Mouse (Mus musculus) thymus, postnatal 25 days (tissue): ENCODE measurements around the gene Gramd4.

Experiments
- DNase-seq: peaks from one replicate; pipeline ENCODE4 v3.0.0; 2022

Gene Gramd4

GRCm38 (mm10) chr15:86167787-86168504 lies 110.5 kb downstream of the Gramd4 start:
- peak; percentile 67 for DNase-seq

- peak; percentile 57 for DNase-seq
These were observed 111.0 kb downstream of the Gramd4 start for GRCm38 (mm10) chr15:86168505-86168867.

DNA sequence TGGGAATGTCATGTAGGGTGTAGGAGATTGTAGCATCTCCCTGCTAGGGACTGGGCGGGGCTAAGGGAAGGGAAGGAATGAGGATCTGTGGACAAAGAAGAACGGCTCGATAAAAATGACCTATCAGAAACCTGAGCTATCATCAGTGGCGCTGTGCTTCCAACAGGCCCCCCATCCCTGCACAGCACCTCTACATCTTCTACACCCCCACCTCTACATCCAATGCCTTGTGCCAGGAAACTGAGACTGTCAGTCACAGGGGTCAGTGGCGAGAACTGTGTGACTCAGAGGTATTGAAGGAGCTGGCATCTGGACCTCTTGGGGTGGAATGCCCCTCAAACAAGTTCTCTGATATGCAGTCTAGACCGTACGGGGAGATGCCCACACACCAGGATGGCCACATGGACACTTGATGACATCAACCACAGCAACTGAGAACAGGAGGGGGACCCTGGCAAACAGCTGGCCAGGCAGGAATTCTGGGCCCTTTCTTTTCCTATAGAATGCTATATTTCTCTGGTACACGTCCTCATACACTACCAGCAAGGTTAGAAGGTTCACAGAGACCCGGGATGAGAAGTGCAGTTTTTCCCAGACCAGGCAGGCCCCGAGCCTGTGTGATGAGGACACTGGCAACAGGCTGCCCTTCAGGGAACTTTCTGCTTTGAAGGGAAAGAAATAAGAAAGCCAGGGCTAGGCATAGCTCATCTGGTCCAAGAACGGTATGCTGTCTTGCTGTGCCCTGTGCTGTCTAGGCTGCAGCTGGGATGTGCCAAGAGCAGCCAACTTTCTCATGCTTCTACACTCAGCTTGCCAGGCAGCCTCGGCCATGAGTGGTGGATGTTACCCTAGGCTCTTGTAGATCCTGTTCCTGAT lies 111.7 kb downstream of the Gramd4 start:
- peak; percentile 27 for DNase-seq

DNA sequence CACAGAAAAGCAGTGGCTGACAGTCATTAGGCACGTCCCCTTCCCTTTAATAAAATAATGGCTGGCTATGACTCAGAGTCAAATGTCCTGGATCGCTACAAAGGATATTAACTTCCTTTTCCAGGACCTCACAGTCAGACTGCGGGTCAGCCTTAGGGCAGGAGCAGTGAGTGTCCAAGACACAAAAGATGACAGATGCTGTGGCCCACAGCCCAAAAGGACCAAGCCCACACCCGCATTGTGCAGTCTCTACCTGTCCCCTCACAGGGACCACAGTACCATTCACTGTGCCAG lies 112.3 kb downstream of the Gramd4 start:
- DNase-seq = no peak

- DNase-seq = peak; percentile 67
These were observed 113.8 kb downstream of the Gramd4 start for GRCm38 (mm10) chr15:86171316-86171715.

DNA sequence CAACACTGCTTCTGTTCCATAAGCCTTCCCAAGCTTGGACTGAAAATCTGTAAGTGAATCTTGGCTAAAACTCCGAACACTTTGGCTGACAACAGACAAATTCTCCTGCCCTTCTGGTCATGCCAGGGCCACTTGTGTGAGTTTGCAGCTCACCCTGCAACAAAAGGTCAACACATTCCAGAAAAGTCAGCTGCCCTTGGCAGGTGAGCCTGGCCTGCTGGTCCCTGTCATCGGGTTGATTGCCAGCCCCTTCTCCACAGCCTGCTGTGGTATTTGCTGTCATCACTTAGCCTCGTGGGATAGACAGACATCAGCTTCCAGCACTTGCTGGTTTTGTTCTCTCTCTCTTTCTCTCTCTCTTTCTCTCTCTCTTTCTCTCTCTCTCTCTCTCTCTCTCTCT lies 114.6 kb downstream of the Gramd4 start:
- DNase-seq = peak; percentile 31

DNA sequence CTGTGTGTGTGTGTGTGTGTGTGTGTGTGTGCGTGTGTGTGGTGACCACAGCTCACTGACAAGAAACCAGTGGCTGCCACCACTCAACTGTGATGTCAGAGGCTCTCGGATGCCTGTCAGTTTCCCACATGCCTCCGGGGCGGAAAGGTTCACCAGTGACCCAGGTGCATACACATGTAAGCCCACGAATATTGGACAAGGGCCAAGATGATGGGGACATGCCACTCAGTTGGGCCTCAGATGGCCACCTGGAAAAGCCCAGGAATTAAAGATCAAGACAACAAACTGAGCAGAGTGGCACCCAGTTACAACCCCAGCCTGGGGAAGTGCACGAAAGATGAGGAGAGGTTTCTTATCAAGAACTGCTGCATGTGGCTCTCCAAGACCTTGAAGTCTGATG lies 115.0 kb downstream of the Gramd4 start:
- peak; percentile 56 for DNase-seq

DNA sequence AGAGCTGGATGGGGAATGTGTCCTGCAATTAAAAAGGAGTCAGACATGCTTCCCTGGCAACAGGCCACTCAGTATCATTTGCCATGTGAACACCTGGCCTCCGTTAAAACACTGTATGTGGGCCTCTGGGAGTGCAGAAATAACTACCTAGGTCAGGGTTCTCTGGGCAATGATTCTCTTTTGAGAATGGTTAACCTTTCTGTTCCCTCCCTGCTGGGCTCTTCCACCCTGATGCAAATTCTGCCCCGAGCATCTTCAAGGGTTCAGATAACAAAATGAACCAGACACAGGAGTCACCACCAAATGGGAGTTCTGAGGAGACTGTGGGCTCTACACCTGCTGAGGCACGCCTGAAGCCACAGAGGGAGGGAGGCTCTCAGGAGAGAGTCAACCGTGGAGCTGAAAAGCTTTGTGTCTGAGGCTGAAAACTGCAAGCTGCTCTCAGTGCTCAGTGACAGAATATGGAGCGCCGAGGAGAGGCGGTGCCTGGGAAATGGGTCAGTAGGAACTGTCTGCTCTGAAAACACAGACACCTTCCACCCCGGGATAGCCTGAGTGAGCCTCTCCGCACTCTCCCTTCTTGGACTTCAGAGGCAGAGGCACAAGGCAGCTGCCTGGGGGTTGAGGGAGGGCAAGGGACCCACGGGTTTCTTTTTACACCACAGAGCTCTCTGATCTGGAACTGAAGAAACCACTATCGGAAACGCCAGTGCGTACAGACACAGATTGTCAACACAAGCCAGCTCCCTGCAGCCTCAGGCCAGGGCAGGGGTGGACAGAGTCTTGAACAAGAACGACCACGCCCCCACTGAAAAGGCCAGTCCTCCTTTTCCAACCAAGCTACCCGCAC lies 115.9 kb downstream of the Gramd4 start:
- peak; percentile 79 for DNase-seq

DNA sequence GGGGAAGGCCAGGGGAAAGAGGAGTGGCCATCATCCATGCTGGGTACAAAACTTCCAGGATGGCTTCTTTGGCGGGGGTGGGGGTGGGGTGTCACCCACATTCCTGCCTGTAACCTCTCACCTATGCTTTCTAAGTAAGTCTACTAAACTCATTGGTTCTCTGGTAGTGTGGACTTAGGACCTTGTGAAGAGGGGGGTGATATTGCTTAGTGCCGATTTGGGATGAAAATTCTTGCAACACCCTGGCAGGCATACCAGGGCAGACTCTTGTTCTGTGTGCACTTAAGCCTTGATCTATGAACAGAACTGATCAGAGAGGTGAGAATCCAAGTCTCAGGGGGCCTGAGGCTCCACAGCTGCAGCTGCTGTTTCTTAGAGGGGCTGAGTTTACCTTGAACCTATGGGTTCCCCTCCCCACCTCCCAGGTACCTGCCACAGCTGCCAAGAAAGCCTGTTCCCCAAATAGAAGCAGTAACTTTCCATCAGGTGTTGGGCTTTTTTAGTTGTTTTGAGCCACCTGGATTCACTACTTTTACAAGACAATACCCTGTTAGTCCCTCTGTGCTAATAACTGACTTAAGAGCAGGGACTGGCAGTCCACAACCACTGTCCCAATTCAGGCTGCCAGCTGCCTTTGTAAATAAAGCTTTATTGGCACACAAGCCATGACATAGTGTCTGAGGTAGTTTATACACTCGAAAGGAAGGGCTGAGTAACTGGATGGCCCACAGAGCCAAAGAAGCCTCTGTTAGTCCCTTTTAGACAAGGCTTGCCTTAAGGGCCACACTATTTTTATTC lies 118.0 kb downstream of the Gramd4 start:
- DNase-seq = peak; percentile 50

- DNase-seq = no peak
These were observed 118.7 kb downstream of the Gramd4 start for GRCm38 (mm10) chr15:86176166-86176565.

- DNase-seq = no peak
These were observed 119.5 kb downstream of the Gramd4 start for GRCm38 (mm10) chr15:86176771-86177702.

DNA sequence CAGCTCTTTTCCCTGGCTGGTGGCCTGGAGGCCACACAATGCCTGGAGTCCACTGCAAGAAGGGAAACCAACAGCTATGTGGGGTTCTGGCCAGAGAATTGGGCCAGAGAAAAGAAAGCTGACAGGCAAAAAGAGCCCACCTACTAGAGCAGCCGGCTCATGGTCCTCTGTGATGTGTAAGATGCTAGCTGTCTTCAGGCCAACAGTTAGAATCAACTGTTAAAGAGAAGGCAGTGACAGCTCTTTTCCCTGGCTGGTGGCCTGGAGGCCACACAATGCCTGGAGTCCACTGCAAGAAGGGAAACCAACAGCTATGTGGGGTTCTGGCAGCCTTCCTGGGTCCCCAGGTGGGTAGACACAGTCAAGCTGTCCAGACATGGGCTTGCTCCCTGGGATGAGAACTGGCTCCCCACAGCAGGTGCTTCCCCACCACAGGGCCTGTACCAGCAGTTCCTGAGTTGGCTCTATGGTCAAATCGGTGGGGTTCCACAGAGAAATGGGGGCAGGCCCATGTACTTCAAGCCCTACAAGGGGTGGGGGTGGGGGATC lies 120.3 kb downstream of the Gramd4 start:
- peak; percentile 36 for DNase-seq

DNA sequence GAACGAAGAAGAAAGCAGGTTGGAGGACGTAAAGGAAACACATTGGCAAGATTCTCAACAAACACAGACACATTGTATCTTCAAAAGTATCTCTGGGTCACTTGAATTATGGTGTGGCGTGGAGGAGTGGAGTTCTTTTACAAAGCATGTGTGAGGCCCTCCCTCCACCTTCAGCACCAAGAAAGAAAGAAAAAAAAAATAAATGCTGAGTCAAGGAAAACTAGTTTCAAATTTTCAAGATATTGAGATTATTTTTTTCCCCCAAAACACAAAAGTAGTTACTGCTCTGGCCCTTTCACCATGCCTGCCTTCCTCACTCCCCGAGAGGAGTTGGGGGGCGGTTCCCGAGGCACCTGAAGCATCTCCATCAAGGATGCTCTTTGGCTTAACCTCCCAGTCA lies 121.1 kb downstream of the Gramd4 start:
- no peak for DNase-seq

DNA sequence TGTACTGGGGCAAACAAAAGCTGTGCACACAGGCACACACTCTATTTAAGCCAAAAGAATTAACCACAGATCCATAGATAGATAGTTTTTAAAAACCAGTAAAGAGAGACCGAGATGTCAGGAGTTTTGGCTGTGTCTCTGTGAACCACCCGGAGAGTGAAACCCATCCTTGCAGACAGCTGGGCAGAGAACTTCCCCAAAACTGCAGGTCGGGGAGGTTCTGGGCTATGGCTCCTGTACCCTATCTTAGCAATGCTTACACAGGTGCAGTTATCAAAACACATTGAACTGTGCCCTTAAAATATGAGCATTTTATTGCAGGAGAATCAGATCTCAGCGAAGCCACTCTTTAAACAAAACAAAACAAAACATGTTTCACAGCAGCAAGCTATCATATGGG lies 122.9 kb downstream of the Gramd4 start:
- peak; percentile 65 for DNase-seq

DNA sequence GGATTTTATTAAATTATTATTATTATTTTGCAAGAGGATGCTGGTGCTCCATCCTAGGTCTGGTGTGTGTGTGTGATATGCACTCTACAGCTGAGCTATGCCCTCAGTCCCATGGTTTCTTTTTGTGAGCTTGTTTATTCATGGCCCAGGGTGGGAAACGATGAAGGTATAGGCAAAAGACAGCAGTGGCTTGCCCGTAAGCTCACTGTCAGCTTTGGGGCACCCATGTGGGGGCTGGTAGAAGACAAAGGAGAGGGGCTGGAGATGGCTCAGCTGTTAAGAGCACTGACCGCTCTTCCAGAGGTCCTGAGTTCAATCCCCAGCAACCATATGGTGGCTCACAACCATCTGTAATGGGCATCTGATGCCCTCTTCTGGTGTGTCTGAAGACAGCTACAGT lies 123.8 kb downstream of the Gramd4 start:
- peak; percentile 23 for DNase-seq

DNA sequence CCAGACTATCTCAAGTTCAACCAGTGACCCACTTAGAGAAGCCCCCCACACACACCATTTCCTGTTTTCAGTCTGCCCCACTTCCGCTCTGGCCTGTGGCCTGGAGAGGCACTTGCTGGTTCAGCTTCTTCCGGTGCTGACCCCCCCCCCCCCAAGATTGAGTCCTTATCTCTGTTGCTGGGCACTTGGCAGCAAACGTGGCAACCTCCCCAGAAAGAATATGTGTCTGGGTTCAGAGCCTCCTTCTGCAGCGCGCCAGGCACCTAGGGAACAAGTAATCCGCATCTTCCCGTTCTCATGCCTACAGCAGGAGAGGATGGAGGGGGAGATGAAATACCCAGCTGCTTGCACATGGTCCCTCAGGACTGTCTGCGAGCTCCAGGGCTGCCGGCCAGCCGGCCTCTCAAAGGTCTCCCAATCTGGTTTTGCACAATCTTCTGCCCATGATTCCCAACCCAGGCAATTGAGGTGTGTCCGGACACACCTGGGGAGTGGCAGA lies 124.5 kb downstream of the Gramd4 start:
- DNase-seq = peak; percentile 77

DNA sequence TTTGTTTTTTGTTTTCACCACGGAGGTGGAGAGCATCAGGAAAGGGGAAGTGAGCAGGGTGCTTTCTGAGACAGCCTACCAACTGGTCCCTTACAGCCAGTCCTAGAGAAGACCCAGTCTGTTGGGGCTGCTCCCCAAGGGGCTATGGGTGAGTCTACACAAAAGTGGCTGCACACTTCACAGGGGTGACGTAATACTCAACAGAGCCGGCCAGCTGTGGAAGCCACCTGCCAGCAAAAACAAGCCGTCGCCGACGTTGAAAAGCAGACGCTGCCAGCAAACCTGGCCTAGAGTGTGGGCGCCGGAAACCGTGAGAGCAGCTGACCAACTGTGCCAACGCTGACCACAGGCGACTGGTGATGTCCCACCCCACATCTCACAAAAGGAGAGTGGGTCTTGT lies 125.2 kb downstream of the Gramd4 start:
- DNase-seq = peak; percentile 85

GRCm38 (mm10) chr15:86183484-86183883 lies 126.0 kb downstream of the Gramd4 start:
- peak; percentile 63 for DNase-seq

GRCm38 (mm10) chr15:86184071-86184470 lies 126.6 kb downstream of the Gramd4 start:
- no peak for DNase-seq

- peak; percentile 71 for DNase-seq
These were observed 127.6 kb downstream of the Gramd4 start for GRCm38 (mm10) chr15:86184851-86185688.
